Mouse (Mus musculus): ENCODE data around the gene Rad17. TPM values are rescaled to one million over a fixed set of nuclear protein-coding genes. Genes with fewer than 3 reads are reported as not detected.
A peak's percentile ranks its signal among the peaks of the same experiment; 100 is the strongest.

Gene Rad17
- 15.7 and 16.7 TPM in 2 replicates for polyA plus RNA-seq (2012; rRNA removed)

GRCm38 (mm10) chr13:100650550-100651438, at the start of gene Rad17, which contains the start of gene Ak6:
Gene Rad17, minus strand, starts transcription at chr13:100651051.
Gene Ak6, plus strand, starts transcription at chr13:100650979.
- TF ChIP-seq CTCF (IDR thresholded peaks at IDR 0.05; ENCODE audit: borderline replicate concordance, extremely low read depth, insufficient read depth, insufficient read length) (no peak; the same call in 1 of the 2 replicates), POLR2A (IDR thresholded peaks at IDR 0.05; ENCODE audit: borderline replicate concordance, extremely low read depth, insufficient read depth, insufficient read length, poor library complexity, severe bottlenecking) (peak; percentile 80; the same call in 1 of the 2 replicates)
- peak; percentile 98 for DNase-seq (ENCODE audit: low read depth)

- TF ChIP-seq CTCF (IDR thresholded peaks at IDR 0.05; ENCODE audit: borderline replicate concordance, extremely low read depth, insufficient read depth, insufficient read length) (no peak), POLR2A (IDR thresholded peaks at IDR 0.05; ENCODE audit: borderline replicate concordance, extremely low read depth, insufficient read depth, insufficient read length, poor library complexity, severe bottlenecking) (no peak)
- DNase-seq (ENCODE audit: low read depth), result no peak
Observed at GRCm38 (mm10) chr13:100698866-100699265, 48.0 kb upstream of the Rad17 start.

GRCm38 (mm10) chr13:100697541-100697940, 46.7 kb upstream of the Rad17 start:
- TF ChIP-seq POLR2A (IDR thresholded peaks at IDR 0.05; ENCODE audit: borderline replicate concordance, extremely low read depth, insufficient read depth, insufficient read length, poor library complexity, severe bottlenecking) (no peak), CTCF (IDR thresholded peaks at IDR 0.05; ENCODE audit: borderline replicate concordance, extremely low read depth, insufficient read depth, insufficient read length) (no peak)

GRCm38 (mm10) chr13:100687513-100687912, 36.7 kb upstream of the Rad17 start:
- no peak for TF ChIP-seq POLR2A (IDR thresholded peaks at IDR 0.05; ENCODE audit: borderline replicate concordance, extremely low read depth, insufficient read depth, insufficient read length, poor library complexity, severe bottlenecking)
- no peak for DNase-seq (ENCODE audit: low read depth)

More at GRCm38 (mm10) chr13:100697541-100697940, 46.7 kb upstream of the Rad17 start:
- no peak for DNase-seq (ENCODE audit: low read depth)

GRCm38 (mm10) chr13:100684355-100684754, 33.5 kb upstream of the Rad17 start:
- TF ChIP-seq POLR2A (IDR thresholded peaks at IDR 0.05; ENCODE audit: borderline replicate concordance, extremely low read depth, insufficient read depth, insufficient read length, poor library complexity, severe bottlenecking) (no peak), CTCF (IDR thresholded peaks at IDR 0.05; ENCODE audit: borderline replicate concordance, extremely low read depth, insufficient read depth, insufficient read length) (peak; percentile 25; the same call in 1 of the 2 replicates)
- peak; percentile 9 for DNase-seq (ENCODE audit: low read depth)

- no peak for DNase-seq (ENCODE audit: low read depth)
- TF ChIP-seq CTCF (IDR thresholded peaks at IDR 0.05; ENCODE audit: borderline replicate concordance, extremely low read depth, insufficient read depth, insufficient read length), result no peak
- no peak for TF ChIP-seq POLR2A (IDR thresholded peaks at IDR 0.05; ENCODE audit: borderline replicate concordance, extremely low read depth, insufficient read depth, insufficient read length, poor library complexity, severe bottlenecking)
Observed at GRCm38 (mm10) chr13:100682837-100683236, 32.0 kb upstream of the Rad17 start.

GRCm38 (mm10) chr13:100681615-100682014, 30.8 kb upstream of the Rad17 start:
- no peak for DNase-seq (ENCODE audit: low read depth)
- TF ChIP-seq CTCF (IDR thresholded peaks at IDR 0.05; ENCODE audit: borderline replicate concordance, extremely low read depth, insufficient read depth, insufficient read length), result no peak
- TF ChIP-seq POLR2A (IDR thresholded peaks at IDR 0.05; ENCODE audit: borderline replicate concordance, extremely low read depth, insufficient read depth, insufficient read length, poor library complexity, severe bottlenecking), result no peak

- DNase-seq (ENCODE audit: low read depth), result no peak
- no peak for TF ChIP-seq CTCF (IDR thresholded peaks at IDR 0.05; ENCODE audit: borderline replicate concordance, extremely low read depth, insufficient read depth, insufficient read length)
- TF ChIP-seq POLR2A (IDR thresholded peaks at IDR 0.05; ENCODE audit: borderline replicate concordance, extremely low read depth, insufficient read depth, insufficient read length, poor library complexity, severe bottlenecking), result no peak
Observed at GRCm38 (mm10) chr13:100675936-100676635, 25.2 kb upstream of the Rad17 start.

GRCm38 (mm10) chr13:100670181-100670741, 19.4 kb upstream of the Rad17 start:
- DNase-seq (ENCODE audit: low read depth), result no peak
- no peak for TF ChIP-seq CTCF (IDR thresholded peaks at IDR 0.05; ENCODE audit: borderline replicate concordance, extremely low read depth, insufficient read depth, insufficient read length)
- TF ChIP-seq POLR2A (IDR thresholded peaks at IDR 0.05; ENCODE audit: borderline replicate concordance, extremely low read depth, insufficient read depth, insufficient read length, poor library complexity, severe bottlenecking), result no peak

- DNase-seq (ENCODE audit: low read depth), result peak; percentile 39
- TF ChIP-seq POLR2A (IDR thresholded peaks at IDR 0.05; ENCODE audit: borderline replicate concordance, extremely low read depth, insufficient read depth, insufficient read length, poor library complexity, severe bottlenecking) (no peak), CTCF (IDR thresholded peaks at IDR 0.05; ENCODE audit: borderline replicate concordance, extremely low read depth, insufficient read depth, insufficient read length) (no peak)
Observed at GRCm38 (mm10) chr13:100669291-100670022, 18.6 kb upstream of the Rad17 start, which contains the start of gene Ccdc125. Gene Ccdc125, plus strand, starts transcription at chr13:100669717.

All from brain, embryonic 14.5 days (tissue).